Mouse (Mus musculus) thymus, adult 2 months (tissue): ENCODE results near the gene Hpcal1. TPM values are rescaled to one million over a fixed set of nuclear protein-coding genes. Genes with fewer than 3 reads are reported as not detected.

Source experiments
- DNase-seq: peaks from one replicate; pipeline ENCODE4 v3.0.0; 2021
- H3K27ac ChIP-seq: fragments of 200-500 bp; 2 replicates; pipeline ENCODE4 v1.5.1; 2012; ENCODE audit warnings: low read length, control low read depth; ENCODE audit not compliant: control insufficient read depth, insufficient read depth
- H3K27me3 ChIP-seq: fragments of 200-500 bp; 2 replicates; pipeline ENCODE4 v1.6.1; 2012; ENCODE audit warnings: mild to moderate bottlenecking, low read length, moderate library complexity, mixed read lengths; ENCODE audit not compliant: control insufficient read depth, insufficient read depth
- H3K36me3 ChIP-seq: fragments of 200-500 bp; 2 replicates; pipeline ENCODE4 v1.6.1; 2012; ENCODE audit warnings: mild to moderate bottlenecking, low read length, moderate library complexity; ENCODE audit not compliant: control insufficient read depth, insufficient read depth
- H3K4me1 ChIP-seq: fragments of 200-500 bp; replicated peaks from 2 replicates; pipeline ENCODE4 v1.6.1; 2012; ENCODE audit warnings: low read length; ENCODE audit not compliant: control insufficient read depth, insufficient read depth
- H3K4me3 ChIP-seq: fragments of 200-500 bp; 2 replicates; pipeline ENCODE4 v1.5.1; 2012; ENCODE audit warnings: mild to moderate bottlenecking, low read length, control low read depth, moderate library complexity; ENCODE audit not compliant: control insufficient read depth, insufficient read depth
- CTCF ChIP-seq: fragments of 200-500 bp; IDR thresholded peaks from 2 replicates; pipeline ENCODE4 v1.5.1; 2012; ENCODE audit warnings: mild to moderate bottlenecking, control low read depth, low read length, moderate library complexity, borderline replicate concordance; ENCODE audit not compliant: control insufficient read depth, poor library complexity, insufficient read depth; ENCODE audit errors: extremely low read depth
- POLR2A ChIP-seq: fragments of 200-500 bp; IDR thresholded peaks from 2 replicates; pipeline ENCODE4 v1.6.1; 2012; ENCODE audit warnings: mild to moderate bottlenecking, low read length, control low read depth, moderate library complexity; ENCODE audit not compliant: control insufficient read depth, poor library complexity, insufficient read depth; ENCODE audit errors: extremely low read depth
- WGBS: fragments of 180-500 bp; shearing (Covaris S2); methylation state at CpG from one replicate; pipeline ENCODE4 v1.1.7; 2018; 5-methylcytosine and 5-hydroxymethylcytosine counted together
- polyA plus RNA-seq: library from polyadenylated mRNA; depleted of rRNA; stranded (reverse); fragments of >200 nt; gene quantifications from 2 replicates; pipeline ENCODE4 v1.2.3, GENCODE M21; 2012

The Hpcal1 gene
- polyA plus RNA-seq, 1 experiment, result 322 TPM

DNA sequence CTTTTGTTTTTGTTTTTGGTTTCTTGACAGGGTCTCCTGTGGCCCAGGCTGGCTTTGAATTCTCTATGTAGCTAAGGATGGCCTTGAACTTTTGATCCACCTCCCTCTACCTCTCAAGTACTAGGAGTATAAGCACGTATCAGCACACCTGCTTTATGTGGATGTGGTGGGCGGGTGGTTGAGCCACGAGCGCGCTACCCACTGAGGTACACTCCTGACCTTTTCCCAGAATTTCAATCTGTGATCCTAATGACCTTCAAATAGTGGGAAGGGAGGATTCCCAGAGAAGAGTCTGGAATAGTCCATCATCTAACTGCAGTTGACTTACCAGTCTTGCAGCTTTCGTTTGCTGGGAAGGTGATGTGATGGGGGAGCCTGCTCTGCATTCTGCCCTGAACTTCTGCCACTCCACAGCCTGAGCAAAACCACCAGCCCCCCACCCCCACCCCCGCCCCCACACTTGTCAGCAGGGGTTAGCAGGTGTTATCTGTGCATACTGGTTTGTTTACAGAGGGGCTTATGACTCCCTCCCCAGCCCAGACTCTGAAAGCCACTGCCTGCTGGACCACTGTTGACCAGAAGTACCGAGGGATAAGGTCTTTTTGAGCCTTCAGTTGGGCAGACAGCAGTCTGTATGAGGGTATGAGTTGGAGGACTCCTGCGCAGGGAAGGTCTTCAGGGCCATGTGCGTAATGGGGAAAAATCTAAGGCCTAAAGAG lies 46.4 kb downstream of the Hpcal1 start:
- 14% methylated on average over 10 of the region's 10 CpGs for WGBS
- peak; percentile 45 for DNase-seq
- Histone ChIP-seq H3K27me3 (no peaks in the 10 kb centered on the region), H3K36me3 (no peaks in the 10 kb centered on the region), H3K27ac (peak overlapping the region; percentile 99), H3K4me1 (peaks cover 88% of the 10 kb centered on the region), H3K4me3 (peak overlapping the region; percentile 29)
- TF ChIP-seq POLR2A, result no peak
- TF ChIP-seq CTCF, result no peak

DNA sequence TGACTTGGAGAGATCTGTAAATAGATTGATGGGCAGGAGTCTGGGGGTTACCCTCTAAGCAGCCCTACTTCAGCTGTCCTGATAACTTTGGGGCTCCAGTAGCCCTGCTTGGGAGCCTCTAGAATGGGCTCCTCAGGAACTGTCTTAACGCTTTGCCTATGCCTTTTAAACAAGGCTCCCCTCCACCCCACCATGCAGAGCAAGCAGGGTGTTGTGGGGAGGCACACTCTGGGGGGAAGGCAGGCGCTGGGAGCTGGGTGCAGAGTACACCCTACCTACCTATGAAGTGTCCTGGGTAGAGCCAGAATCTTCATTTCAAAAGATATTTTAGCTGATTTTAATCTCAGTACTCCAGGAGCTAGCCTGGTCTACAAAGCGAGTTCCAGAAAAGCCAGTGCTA lies 47.2 kb downstream of the Hpcal1 start:
- peak; percentile 46 for DNase-seq
- peak overlapping the region; percentile 99 for H3K27ac ChIP-seq
- WGBS, result 39% methylated on average over 3 of the region's 3 CpGs
- no peak overlapping the region for H3K4me3 ChIP-seq
- H3K4me1 ChIP-seq, result peaks cover 89% of the 10 kb centered on the region
- H3K27me3 ChIP-seq, result no peaks in the 10 kb centered on the region
- TF ChIP-seq CTCF, result no peak
- no peak for TF ChIP-seq POLR2A
- H3K36me3 ChIP-seq, result no peaks in the 10 kb centered on the region

DNA sequence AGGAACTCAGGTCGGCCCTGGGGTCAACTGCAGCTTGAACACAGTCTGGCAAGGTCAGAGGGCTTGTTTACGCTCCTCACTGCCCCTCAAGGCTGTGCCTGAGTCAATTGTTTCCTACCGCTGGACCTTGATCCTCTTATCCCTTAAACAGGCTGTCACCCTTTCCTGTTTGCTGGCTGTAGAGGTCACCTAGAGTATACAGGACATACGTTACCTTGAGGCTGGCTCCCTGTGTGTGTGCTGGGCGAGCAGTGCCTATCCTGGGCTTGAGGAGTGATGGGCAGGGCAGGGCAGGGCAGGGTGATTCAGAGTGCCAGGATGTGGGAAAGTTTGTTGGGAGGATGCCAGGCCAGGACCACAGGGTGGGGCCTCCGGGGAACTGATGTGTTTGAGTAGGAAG lies 47.8 kb downstream of the Hpcal1 start:
- TF ChIP-seq CTCF (no peak), POLR2A (no peak)
- Histone ChIP-seq H3K27me3 (no peaks in the 10 kb centered on the region), H3K4me3 (no peak overlapping the region), H3K27ac (peak overlapping the region; percentile 99), H3K36me3 (no peaks in the 10 kb centered on the region), H3K4me1 (peaks cover 86% of the 10 kb centered on the region)
- WGBS, result 77% methylated on average over 6 of the region's 6 CpGs
- no peak for DNase-seq

DNA sequence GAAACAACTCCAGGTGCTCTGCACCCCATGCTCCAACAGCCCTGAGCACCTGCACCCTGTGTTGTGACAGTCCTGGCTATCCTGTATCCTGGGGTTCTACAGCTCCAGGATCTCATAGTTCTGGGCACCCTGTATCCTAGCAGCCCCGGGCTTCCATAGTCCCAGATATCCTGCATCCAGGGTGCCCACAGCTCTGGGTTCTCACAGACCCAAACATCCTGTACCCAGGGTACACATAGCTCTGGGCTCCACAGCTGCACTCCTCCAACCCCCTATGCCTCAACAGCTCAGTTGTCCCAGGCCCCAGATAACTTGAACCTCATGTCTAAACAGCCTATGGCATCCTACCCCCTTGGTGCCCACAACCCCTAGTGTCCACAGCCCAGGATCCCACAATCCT lies 49.6 kb downstream of the Hpcal1 start:
- H3K4me3 ChIP-seq, result no peak overlapping the region
- no peak for TF ChIP-seq POLR2A
- TF ChIP-seq CTCF, result no peak
- no peaks in the 10 kb centered on the region for H3K36me3 ChIP-seq
- no peak for DNase-seq
- peaks cover 85% of the 10 kb centered on the region for H3K4me1 ChIP-seq
- peak overlapping the region; percentile 99 for H3K27ac ChIP-seq
- H3K27me3 ChIP-seq, result no peaks in the 10 kb centered on the region
- WGBS, result 54% methylated on average over 1 of the region's 1 CpGs

DNA sequence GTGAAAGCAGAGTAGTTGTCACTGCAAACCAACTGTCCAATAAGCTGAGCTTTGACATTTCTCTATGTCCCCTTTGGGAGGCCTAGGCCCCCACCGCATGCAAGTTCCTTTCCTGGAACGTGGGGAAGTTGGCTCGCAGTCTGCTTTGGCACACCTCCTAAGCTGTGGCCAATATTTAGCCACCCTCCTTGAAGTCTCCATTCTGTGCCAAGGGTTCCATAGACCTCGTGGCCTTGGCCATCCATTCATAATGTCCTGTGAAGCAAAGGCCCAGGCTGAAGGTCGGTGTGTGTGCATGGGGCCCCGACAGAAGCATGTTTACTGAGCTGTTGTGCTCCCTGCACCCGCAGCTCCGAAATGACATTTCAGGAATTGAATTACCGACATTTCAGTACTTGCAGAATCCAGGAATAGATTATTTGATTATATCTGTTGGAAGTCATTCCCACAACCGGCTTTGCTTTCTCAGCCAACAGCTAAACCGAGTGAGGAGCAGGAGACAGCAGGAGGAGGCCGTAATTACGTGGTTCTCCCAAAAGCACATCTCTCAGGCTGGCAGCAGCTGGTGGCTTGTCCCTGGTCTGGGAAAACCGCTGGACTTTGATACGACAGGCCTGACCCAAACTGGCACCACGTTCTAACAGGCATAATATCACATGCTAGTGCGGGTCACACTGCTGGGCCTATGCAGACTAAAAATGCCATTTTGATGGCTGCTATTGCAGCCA lies 51.1 kb downstream of the Hpcal1 start:
- TF ChIP-seq CTCF (no peak), POLR2A (no peak)
- 86% methylated on average over 17 of the region's 17 CpGs for WGBS
- DNase-seq, result no peak
- Histone ChIP-seq H3K4me3 (no peak overlapping the region), H3K4me1 (peaks cover 87% of the 10 kb centered on the region), H3K27me3 (no peaks in the 10 kb centered on the region), H3K36me3 (no peaks in the 10 kb centered on the region), H3K27ac (no peak overlapping the region)

DNA sequence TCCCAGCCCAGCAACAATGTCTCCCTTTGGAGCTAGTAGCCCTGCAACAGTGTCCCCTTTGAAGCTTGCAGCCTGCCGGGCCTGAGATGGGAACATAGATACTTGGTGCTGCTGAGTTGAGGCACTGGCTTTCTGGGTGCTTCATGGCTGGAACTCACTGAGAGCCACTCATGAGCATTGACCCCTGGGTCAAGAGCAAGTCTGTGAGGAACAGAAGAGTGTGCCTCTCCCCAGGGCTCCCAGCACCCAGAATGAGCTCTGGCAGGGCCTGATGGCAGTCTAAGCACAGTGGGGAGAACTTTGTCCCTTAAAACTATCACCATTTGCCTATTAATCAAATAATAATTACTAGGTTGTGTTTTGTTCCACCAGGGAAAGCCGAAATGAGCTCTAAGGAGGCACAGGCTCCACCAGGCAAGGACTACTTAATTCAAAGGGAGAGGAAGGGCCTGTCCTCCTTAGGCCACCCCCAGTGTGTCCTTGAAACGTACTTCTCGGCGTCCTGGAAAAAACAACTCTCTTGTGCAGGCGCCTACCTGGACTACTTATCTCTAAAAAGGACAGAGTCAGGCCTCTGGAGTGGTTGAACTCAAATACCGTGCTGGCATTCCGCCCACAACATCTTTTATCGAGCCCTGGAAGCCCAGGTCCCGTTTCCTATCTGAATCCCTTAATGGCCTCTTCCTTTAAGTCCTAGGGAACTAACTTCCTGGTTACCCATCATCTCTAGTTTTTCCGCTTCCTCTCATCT lies 52.1 kb downstream of the Hpcal1 start:
- H3K36me3 ChIP-seq, result no peaks in the 10 kb centered on the region
- DNase-seq, result no peak
- peaks cover 89% of the 10 kb centered on the region for H3K4me1 ChIP-seq
- H3K27ac ChIP-seq, result no peak overlapping the region
- no peak overlapping the region for H3K4me3 ChIP-seq
- TF ChIP-seq CTCF (no peak), POLR2A (no peak)
- WGBS, result 94% methylated on average over 11 of the region's 11 CpGs
- H3K27me3 ChIP-seq, result no peaks in the 10 kb centered on the region
